Mouse (Mus musculus): ENCODE data around the gene Asap3. TPM values are rescaled to one million over a fixed set of nuclear protein-coding genes. Genes with fewer than 3 reads are reported as not detected.

The Asap3 gene
- polyA plus RNA-seq, 1 experiment from 2014 or later: 5.3 TPM

DNA sequence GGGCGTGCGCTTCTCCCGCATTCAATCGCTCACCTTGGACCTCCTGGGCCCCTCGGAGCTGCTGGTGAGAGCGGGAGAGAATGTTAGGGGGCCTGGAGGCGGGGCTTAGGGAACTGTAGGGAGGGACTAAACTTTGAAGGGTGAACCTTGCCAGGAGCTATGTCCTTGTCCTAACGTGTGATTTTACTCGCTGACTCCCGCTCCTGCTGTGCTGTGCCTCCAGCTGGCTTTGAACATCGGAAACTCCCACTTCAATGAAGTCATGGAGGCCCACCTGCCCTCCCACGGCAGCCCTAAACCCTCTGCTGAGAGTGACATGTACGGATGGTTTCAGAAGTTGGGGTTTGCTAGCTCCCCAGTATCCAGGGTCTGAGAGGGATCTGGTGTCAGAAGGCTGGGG lies 32.5 kb downstream of the Asap3 start:
- H3K4me1 ChIP-seq: peaks cover 33% of the 10 kb centered on the region
- DNase-seq (ENCODE audit: low spot score): no peak
- H3K4me3 ChIP-seq: peak overlapping the region; percentile 36
- H3K27me3 ChIP-seq (replicated peaks; ENCODE audit: low read depth, poor library complexity, severe bottlenecking): peaks cover 86% of the 10 kb centered on the region
- 0 out of 2 replicates have a peak overlapping the region, but pooled peaks have one; percentile 10 for H3K27ac ChIP-seq (replicated peaks)
- peaks cover 2% of the 10 kb centered on the region; the same call in 1 of the 2 replicates for H3K9me3 ChIP-seq
- WGBS: 16% methylated on average over 13 of the region's 13 CpGs
- 0 out of 2 replicates have a peak, but pooled peaks cover 3% of the 10 kb centered on the region for H3K36me3 ChIP-seq (replicated peaks)

DNA sequence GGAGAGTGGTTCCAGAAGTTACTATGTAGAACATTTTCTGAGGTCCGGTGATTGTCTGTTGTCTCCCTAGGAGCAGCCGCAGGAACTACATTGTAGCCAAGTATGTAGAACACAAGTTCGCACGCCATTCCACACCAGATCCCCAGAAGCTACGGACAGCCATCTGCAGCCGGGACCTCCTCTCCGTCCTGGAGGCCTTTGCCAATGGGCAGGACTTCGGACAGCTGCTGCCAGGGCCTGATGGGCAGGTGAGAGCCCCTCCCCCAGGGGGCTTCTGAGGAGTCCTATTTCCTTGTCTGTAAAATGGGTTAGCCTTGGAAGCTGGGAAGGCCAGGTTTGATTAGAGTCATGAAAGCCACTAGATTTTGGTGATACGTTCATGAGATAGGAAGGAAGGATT lies 32.9 kb downstream of the Asap3 start:
- H3K27me3 ChIP-seq (replicated peaks; ENCODE audit: low read depth, poor library complexity, severe bottlenecking): peaks cover 86% of the 10 kb centered on the region

GRCm38 (mm10) chr4:136239622-136240021 lies 33.5 kb downstream of the Asap3 start:
- Histone ChIP-seq H3K9me3 (peaks cover 2% of the 10 kb centered on the region; the same call in 1 of the 2 replicates), H3K4me1 (peaks cover 33% of the 10 kb centered on the region), H3K27me3 (replicated peaks; ENCODE audit: low read depth, poor library complexity, severe bottlenecking) (peaks cover 87% of the 10 kb centered on the region), H3K36me3 (replicated peaks) (0 out of 2 replicates have a peak, but pooled peaks cover 3% of the 10 kb centered on the region), H3K4me3 (no peak overlapping the region), H3K27ac (replicated peaks) (no peak overlapping the region)
- peak; percentile 82 for DNase-seq (ENCODE audit: low spot score)
- 21% methylated on average over 8 of the region's 8 CpGs for WGBS

More for the DNA sequence above, 32.9 kb downstream of the Asap3 start:
- Histone ChIP-seq H3K4me1 (peaks cover 33% of the 10 kb centered on the region), H3K36me3 (replicated peaks) (0 out of 2 replicates have a peak, but pooled peaks cover 3% of the 10 kb centered on the region), H3K9me3 (peaks cover 2% of the 10 kb centered on the region; the same call in 1 of the 2 replicates), H3K4me3 (no peak overlapping the region), H3K27ac (replicated peaks) (no peak overlapping the region)
- 68% methylated on average over 9 of the region's 9 CpGs for WGBS
- no peak for DNase-seq (ENCODE audit: low spot score)

DNA sequence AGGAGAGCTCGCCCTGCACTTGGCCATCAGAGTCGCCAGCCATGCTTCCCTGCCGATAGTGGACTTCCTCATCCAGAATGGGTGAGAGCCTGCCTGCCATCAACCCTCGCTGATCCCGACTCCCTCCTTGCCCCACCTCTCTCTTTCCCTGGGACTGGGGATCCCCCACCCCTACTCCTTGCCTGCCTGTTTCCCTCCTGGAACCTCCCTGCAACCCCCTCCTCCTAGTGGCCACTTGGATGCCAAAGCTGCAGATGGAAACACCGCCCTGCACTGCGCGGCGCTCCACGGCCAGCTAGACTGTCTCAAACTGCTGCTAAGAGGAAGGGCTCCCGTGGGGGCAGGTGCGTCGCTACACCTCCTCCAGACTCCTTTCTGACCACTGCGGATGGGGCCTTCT lies 34.0 kb downstream of the Asap3 start:
- 58% methylated on average over 14 of the region's 14 CpGs for WGBS

GRCm38 (mm10) chr4:136240955-136241354 lies 34.8 kb downstream of the Asap3 start:
- Histone ChIP-seq H3K36me3 (replicated peaks) (0 out of 2 replicates have a peak, but pooled peaks cover 3% of the 10 kb centered on the region), H3K4me3 (no peak overlapping the region), H3K27me3 (replicated peaks; ENCODE audit: low read depth, poor library complexity, severe bottlenecking) (peaks cover 100% of the 10 kb centered on the region), H3K4me1 (peaks cover 33% of the 10 kb centered on the region), H3K27ac (replicated peaks) (no peak overlapping the region; the same call in 1 of the 2 replicates), H3K9me3 (peaks cover 2% of the 10 kb centered on the region; the same call in 1 of the 2 replicates)
- peak; percentile 41 for DNase-seq (ENCODE audit: low spot score)
- WGBS: 33% methylated on average over 8 of the region's 8 CpGs

More for the DNA sequence above, 34.0 kb downstream of the Asap3 start:
- no peak for DNase-seq (ENCODE audit: low spot score)
- H3K4me1 ChIP-seq: peaks cover 33% of the 10 kb centered on the region
- H3K27ac ChIP-seq (replicated peaks): no peak overlapping the region
- 0 out of 2 replicates have a peak, but pooled peaks cover 3% of the 10 kb centered on the region for H3K36me3 ChIP-seq (replicated peaks)
- peaks cover 2% of the 10 kb centered on the region; the same call in 1 of the 2 replicates for H3K9me3 ChIP-seq
- peaks cover 92% of the 10 kb centered on the region for H3K27me3 ChIP-seq (replicated peaks; ENCODE audit: low read depth, poor library complexity, severe bottlenecking)
- H3K4me3 ChIP-seq: no peak overlapping the region

DNA sequence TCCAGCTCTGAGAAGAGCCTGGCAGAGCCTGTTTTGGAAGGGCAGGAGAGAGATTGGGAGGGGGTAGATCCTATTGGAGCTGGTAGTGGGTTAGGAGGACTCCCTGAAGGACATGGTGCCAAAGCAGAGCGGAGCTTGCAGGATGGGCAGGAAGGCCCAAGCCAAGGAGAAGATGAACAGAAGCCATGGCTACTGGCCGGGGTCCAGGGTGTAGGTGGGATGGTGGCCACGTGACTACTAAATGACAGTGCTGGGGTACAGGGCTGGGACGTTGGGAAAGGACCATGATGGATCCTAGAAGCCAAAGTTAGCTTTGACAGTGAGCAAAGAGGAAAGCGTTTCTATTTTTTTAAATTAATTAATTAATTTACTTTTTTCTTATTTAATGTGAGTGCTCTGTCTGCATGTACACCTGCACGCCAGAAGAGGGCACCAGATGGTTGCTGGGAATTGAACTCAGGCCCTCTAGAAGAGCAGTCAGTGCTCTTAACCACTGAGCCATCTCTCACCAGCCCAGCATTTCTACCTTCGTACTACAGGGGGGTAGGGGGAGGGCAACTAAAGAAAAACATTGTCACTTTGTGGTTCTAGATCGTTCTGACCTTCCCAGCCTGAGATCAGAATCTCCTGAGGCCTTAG lies 36.0 kb downstream of the Asap3 start:
- no peak for DNase-seq (ENCODE audit: low spot score)
- Histone ChIP-seq H3K4me1 (peaks cover 44% of the 10 kb centered on the region), H3K9me3 (peaks cover 2% of the 10 kb centered on the region; the same call in 1 of the 2 replicates), H3K36me3 (replicated peaks) (0 out of 2 replicates have a peak, but pooled peaks cover 3% of the 10 kb centered on the region), H3K4me3 (no peak overlapping the region), H3K27me3 (replicated peaks; ENCODE audit: low read depth, poor library complexity, severe bottlenecking) (peaks cover 100% of the 10 kb centered on the region), H3K27ac (replicated peaks) (no peak overlapping the region)
- 46% methylated on average over 8 of the region's 8 CpGs for WGBS

- DNase-seq (ENCODE audit: low spot score): no peak
- Histone ChIP-seq H3K36me3 (replicated peaks) (0 out of 2 replicates have a peak, but pooled peaks cover 3% of the 10 kb centered on the region), H3K9me3 (peaks cover 2% of the 10 kb centered on the region; the same call in 1 of the 2 replicates), H3K4me3 (no peak overlapping the region), H3K27ac (replicated peaks) (no peak overlapping the region), H3K4me1 (peaks cover 46% of the 10 kb centered on the region), H3K27me3 (replicated peaks; ENCODE audit: low read depth, poor library complexity, severe bottlenecking) (peaks cover 100% of the 10 kb centered on the region)
- WGBS: 77% methylated on average over 7 of the region's 7 CpGs
Observed at GRCm38 (mm10) chr4:136242728-136243127, 36.6 kb downstream of the Asap3 start.

- no peak for DNase-seq (ENCODE audit: low spot score)
- 66% methylated on average over 7 of the region's 7 CpGs for WGBS
- H3K36me3 ChIP-seq (replicated peaks): 0 out of 2 replicates have a peak, but pooled peaks cover under 1% of the 10 kb centered on the region
- H3K4me1 ChIP-seq: peaks cover 50% of the 10 kb centered on the region
- peaks cover 100% of the 10 kb centered on the region for H3K27me3 ChIP-seq (replicated peaks; ENCODE audit: low read depth, poor library complexity, severe bottlenecking)
- H3K4me3 ChIP-seq: no peak overlapping the region
- H3K27ac ChIP-seq (replicated peaks): no peak overlapping the region
- peaks cover 2% of the 10 kb centered on the region; the same call in 1 of the 2 replicates for H3K9me3 ChIP-seq
Observed at GRCm38 (mm10) chr4:136244208-136244607, 38.0 kb downstream of the Asap3 start.

DNA sequence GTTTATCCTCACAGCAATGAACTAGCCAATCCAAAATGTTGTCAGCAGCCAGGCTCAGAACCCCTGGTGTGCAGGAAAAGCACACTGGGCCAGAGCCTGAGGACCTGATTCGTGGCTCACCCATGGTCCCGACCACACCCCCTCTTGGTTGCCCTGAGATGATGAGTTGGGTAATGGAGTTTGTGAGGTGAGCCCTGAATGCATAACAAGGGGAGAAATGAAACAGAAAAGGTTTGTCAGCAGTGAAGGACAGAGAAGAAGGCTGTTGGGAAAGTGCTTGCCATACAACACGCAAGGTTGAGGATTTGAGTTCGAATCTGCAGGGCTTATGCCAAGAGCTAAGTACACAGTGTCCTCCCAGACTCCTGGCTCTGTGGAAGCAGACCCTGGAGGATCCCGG lies 39.5 kb downstream of the Asap3 start:
- no peaks in the 10 kb centered on the region for H3K9me3 ChIP-seq
- no peak for DNase-seq (ENCODE audit: low spot score)
- H3K4me1 ChIP-seq: peaks cover 47% of the 10 kb centered on the region
- H3K36me3 ChIP-seq (replicated peaks): no peaks in the 10 kb centered on the region
- H3K27me3 ChIP-seq (replicated peaks; ENCODE audit: low read depth, poor library complexity, severe bottlenecking): peaks cover 100% of the 10 kb centered on the region
- H3K4me3 ChIP-seq: no peak overlapping the region
- no peak overlapping the region for H3K27ac ChIP-seq (replicated peaks)
- WGBS: 33% methylated on average over 5 of the region's 5 CpGs

- 2% methylated on average over 12 of the region's 12 CpGs for WGBS
- Histone ChIP-seq H3K27ac (replicated peaks) (no peak overlapping the region), H3K4me3 (peak overlapping the region; percentile 36), H3K4me1 (peaks cover 38% of the 10 kb centered on the region), H3K27me3 (replicated peaks; ENCODE audit: low read depth, poor library complexity, severe bottlenecking) (peaks cover 100% of the 10 kb centered on the region), H3K9me3 (no peaks in the 10 kb centered on the region), H3K36me3 (replicated peaks) (no peaks in the 10 kb centered on the region)
- DNase-seq (ENCODE audit: low spot score): peak; percentile 39
Observed at GRCm38 (mm10) chr4:136246568-136246969, 40.4 kb downstream of the Asap3 start.

DNA sequence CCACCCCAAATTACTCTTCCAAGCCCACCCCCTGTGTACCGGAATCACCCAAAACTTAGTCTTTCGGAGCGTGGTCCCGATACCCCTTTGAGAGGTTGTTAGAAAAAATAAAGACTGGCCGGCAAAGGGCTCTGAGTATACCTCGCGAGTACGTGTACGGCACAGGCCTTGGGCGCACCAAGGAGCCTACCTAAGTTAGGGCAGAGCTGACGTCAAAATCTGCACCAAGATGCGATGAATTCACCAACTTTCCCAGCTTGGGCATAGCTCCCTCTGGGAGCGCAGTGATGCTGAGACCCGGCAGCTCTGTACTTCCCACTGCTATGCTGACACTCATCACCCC lies 41.2 kb downstream of the Asap3 start:
- peaks cover 38% of the 10 kb centered on the region for H3K4me1 ChIP-seq
- H3K36me3 ChIP-seq (replicated peaks): no peaks in the 10 kb centered on the region
- no peak for DNase-seq (ENCODE audit: low spot score)
- peaks cover 100% of the 10 kb centered on the region for H3K27me3 ChIP-seq (replicated peaks; ENCODE audit: low read depth, poor library complexity, severe bottlenecking)
- no peaks in the 10 kb centered on the region for H3K9me3 ChIP-seq
- 2% methylated on average over 14 of the region's 14 CpGs for WGBS
- peak overlapping the region; percentile 65 for H3K4me3 ChIP-seq
- peak overlapping the region; percentile 26; the same call in 1 of the 2 replicates for H3K27ac ChIP-seq (replicated peaks)

DNA sequence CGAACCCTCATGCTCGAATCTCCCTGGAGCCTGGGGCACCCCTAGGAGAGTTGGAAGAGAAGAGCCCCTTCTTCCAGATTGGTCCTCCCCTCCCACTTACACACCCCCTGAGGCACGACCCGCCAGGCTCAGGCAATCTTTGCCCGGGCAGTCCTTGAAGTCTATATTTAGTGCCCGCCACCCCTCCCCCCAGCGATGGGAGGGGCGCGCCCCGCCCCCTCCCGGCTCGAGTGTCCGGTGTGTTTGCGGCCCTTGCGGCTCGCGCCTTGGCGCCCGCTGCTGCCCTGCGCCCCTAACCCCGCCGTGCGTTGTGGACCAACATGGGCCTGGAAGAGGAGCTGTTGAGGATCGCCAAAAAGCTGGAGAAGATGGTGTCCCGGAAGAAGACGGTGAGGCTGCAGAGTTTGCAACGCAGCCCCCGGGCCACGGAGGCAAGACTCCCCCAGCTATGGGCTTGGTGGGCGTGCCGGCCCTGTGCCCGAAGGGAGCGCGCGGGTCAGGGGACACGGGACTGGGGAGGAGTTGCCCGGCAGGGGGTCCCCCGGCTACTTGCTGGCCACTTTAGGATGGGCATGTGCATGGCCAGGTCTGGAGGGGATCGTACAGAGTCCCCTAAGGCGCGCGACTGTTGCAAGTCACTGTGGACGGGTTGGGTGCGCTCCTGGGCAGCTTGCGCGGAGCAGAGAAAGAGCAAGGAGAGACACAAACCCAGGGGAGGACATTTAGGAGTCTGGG lies 41.7 kb downstream of the Asap3 start, which contains the start of gene Tcea3:
Gene Tcea3 (plus strand): TSS at position 1 of the 735 bp plus-strand sequence.
- H3K9me3 ChIP-seq: no peaks in the 10 kb centered on the region
- under 1% methylated on average over 46 of the region's 46 CpGs for WGBS

More for the DNA sequence above, 41.7 kb downstream of the Asap3 start, which contains the start of gene Tcea3:
- Histone ChIP-seq H3K27ac (replicated peaks) (peak within 1 kb of the TSS; percentile 26), H3K36me3 (replicated peaks) (no peaks in the 10 kb centered on the region), H3K4me3 (peak within 1 kb of the TSS; percentile 65), H3K27me3 (replicated peaks; ENCODE audit: low read depth, poor library complexity, severe bottlenecking) (peaks cover 99% of the 10 kb centered on the region), H3K4me1 (peaks cover 38% of the 10 kb centered on the region)
- peak; percentile 67 for DNase-seq (ENCODE audit: low spot score)
